Mouse (Mus musculus): ENCODE data around the gene Foxn1.

- no peak for TF ChIP-seq CTCF (IDR thresholded peaks at IDR 0.05; ENCODE audit: low read depth, low read length)
- TF ChIP-seq POLR2A (IDR thresholded peaks at IDR 0.05; ENCODE audit: borderline replicate concordance, low read depth, low read length), result no peak
These were observed 41.3 kb upstream of the Foxn1 start for GRCm38 (mm10) chr11:78427655-78428054.
